Mouse (Mus musculus) hematopoietic stem cell, adult 5-6 weeks (primary cell): ENCODE measurements around the gene Spc25. TPM values are rescaled to one million over a fixed set of nuclear protein-coding genes. Genes with fewer than 3 reads are reported as not detected.

Source experiments
- ATAC-seq, 2 experiments: fragments of 125-278 bp in 1 of 2; replicated peaks in 1 of 2; 2 replicates each; pipeline ENCODE4 v1.8.0; 2016 to 2017; ENCODE audit warnings: inconsistent platforms in 2 of 2, mild to moderate bottlenecking in 2 of 2, moderate number of reproducible peaks in 2 of 2, low read depth in 1 of 2, moderate TSS enrichment in 1 of 2; ENCODE audit not compliant: low FRiP score in 2 of 2, poor library complexity in 2 of 2, severe bottlenecking in 2 of 2, insufficient read depth in 1 of 2, low TSS enrichment in 1 of 2
- total RNA-seq: library from RNA; stranded (forward); fragments of 172-1452, 232-1000 nt; gene quantifications from 2 replicates; pipeline ENCODE4 v1.2.3, GENCODE M21; 2017

Spc25 gene
- 78.5 and 106 TPM in 2 replicates for total RNA-seq

DNA sequence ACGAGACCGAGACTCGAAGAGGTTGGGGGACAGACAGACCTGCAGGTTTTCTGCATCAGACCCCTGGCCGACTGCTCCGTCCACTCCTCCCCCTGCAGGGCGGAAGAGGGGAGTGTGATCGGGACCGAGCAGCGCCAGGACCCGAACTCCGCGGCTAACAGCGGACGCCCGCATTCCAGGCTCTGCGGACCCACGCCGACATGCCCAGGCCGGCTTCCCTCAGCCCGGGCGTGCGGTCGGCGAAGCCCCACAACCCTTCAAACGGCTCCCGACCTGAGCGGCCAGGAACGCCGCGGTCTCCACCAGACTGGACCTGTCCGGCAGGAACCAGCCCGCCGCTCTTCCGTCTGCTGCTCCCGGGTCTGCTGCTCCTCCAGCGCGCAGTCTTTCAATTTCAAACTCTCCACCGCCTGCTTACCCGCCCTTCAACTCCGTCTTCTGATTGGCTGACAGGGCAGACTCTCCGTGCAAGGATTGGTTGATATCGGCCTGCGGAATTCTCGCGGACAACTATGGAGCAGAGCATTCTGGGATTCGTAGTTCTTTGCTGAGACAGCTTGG is at the start of gene Spc25:
Gene Spc25, minus strand, starts transcription at position 404 of the 561 bp plus-strand sequence.
- peak; percentile 100 for ATAC-seq

GRCm38 (mm10) chr2:69248221-69248755 is 42.3 kb upstream of the Spc25 start:
- no peak for ATAC-seq

- ATAC-seq = no peak
Measured at GRCm38 (mm10) chr2:69247081-69247480, 41.1 kb upstream of the Spc25 start.

- no peak for ATAC-seq
Measured at GRCm38 (mm10) chr2:69244924-69245323, 38.9 kb upstream of the Spc25 start.

- no peak for ATAC-seq
Measured at GRCm38 (mm10) chr2:69239315-69239714, 33.3 kb upstream of the Spc25 start.

- no peak for ATAC-seq
Measured at GRCm38 (mm10) chr2:69234976-69235678, 29.1 kb upstream of the Spc25 start.

- peak; percentile 42 to 53; a peak in 2 of 4 replicates for ATAC-seq
Measured at GRCm38 (mm10) chr2:69232101-69232500, 26.1 kb upstream of the Spc25 start.

- no peak for ATAC-seq
Measured at GRCm38 (mm10) chr2:69230137-69230536, 24.1 kb upstream of the Spc25 start.

DNA sequence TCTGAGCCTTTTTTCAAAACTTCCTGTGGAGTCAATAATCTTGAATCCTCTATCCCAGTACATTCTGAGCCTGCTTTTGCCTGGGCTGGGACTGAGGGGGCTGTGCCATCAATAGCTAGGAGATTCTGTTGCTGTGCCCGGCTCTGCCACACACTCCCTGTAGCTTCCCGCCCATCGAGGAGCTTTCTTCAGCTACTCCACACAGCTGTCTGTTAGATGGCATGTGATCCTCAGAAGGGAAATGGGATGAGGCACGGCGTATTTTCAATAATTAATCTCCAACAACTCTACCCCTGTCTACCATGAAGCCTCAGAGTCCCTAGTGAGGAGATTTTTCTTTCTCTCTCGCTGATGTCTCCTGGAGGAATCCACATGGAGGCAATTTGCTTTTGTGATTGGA is 22.6 kb upstream of the Spc25 start:
- ATAC-seq = no peak

- ATAC-seq = no peak
Measured at GRCm38 (mm10) chr2:69226876-69227275, 20.9 kb upstream of the Spc25 start.

- no peak for ATAC-seq
Measured at GRCm38 (mm10) chr2:69224724-69225123, 18.7 kb upstream of the Spc25 start.

GRCm38 (mm10) chr2:69222815-69223214 is 16.8 kb upstream of the Spc25 start:
- no peak for ATAC-seq

GRCm38 (mm10) chr2:69221868-69222416 is 15.9 kb upstream of the Spc25 start:
- ATAC-seq = no peak

DNA sequence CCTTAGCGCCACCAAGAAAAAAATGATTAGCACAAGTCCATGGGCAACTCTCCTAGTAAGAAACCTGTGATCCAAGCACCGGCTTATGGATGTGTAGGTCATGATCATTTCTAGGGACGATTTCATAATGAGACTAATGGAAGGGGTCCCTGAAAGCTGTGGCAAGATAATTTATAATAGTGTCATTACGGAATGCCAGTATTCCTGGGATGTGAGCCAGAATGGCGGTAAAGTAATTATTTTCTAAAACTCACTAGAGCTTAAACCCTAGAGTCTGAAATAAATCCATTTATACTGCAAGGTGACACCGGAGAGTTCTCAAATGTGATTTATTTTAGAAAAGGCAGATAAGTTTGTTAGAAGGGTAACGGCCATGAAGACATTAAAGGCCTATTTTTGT is 9.2 kb upstream of the Spc25 start:
- ATAC-seq = no peak

GRCm38 (mm10) chr2:69212652-69213051 is 6.7 kb upstream of the Spc25 start:
- ATAC-seq = no peak

DNA sequence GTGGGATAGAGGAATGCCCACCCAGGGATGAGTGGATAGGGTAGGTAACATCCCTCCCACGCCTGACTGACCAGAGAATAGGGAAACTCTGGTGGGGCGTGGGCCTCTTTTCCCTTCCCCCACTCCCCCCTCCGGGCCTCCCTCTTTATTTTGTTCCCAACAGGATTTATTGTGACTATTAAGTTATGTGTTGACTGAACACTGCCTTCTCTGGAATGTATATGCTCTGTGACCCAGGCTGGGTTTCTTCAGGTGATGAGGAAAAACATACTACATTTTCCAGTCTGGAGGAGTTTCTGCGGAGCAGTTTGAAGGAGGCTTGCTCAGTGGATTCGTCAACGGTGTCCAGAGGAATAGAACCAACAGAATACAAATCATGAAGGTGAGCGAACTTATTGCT is 4.8 kb upstream of the Spc25 start, which contains the start of gene G6pc2:
Gene G6pc2, plus strand, starts transcription at position 301 of the 400 bp plus-strand sequence.
- ATAC-seq = no peak

GRCm38 (mm10) chr2:69209684-69210083 is 3.7 kb upstream of the Spc25 start:
- no peak for ATAC-seq

DNA sequence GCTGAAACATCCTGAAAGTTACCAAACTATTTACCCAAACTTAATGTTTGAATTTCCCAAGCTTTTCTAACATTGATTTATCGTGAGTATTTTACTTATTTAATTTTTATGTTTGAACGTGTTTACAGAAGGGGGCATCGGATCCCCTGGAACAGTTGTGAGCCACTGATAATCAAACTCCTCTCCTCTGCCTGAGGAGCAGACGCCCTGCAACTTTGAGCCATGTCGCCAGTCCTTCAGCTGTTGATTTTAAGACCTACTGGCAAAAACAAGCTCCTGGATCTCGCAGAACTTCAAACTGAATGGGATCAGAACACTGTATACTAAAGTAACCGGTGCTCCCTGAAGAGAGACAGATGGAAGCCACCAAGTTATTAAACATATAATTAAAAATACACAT is 529 bp upstream of the Spc25 start:
- ATAC-seq = no peak
